Mouse (Mus musculus): ENCODE data around the gene Atp8b3.

- no peak for TF ChIP-seq CTCF (conservative IDR thresholded peaks at IDR 0.05; ENCODE audit: low read length)
- no peak for TF ChIP-seq NANOG (IDR thresholded peaks at IDR 0.05; ENCODE audit: borderline replicate concordance, low read length)
Measured at GRCm38 (mm10) chr10:80553575-80553974, 14.7 kb upstream of the Atp8b3 start.

All from E14TG2a.4 (cell line).